Comparison of ENCODE assay signal across 30 mouse cellular contexts in genomic region chr11:110967019-110967761, GRCm38 (mm10). TPM values are rescaled to one million over a fixed set of nuclear protein-coding genes. Genes with fewer than 3 reads are reported as not detected.
DNase-seq lines count a peak whose midpoint lies in the region; ATAC-seq and TF ChIP-seq lines count a peak whose summit lies in the region.
"Had no signal": no experiment of that assay in that cellular context is flagged by ENCODE, and none has a peak within 500 bp of the region (broad histone marks: within the 10 kb centered on the region; RNA-seq: fewer than 3 reads in every experiment).

No protein-coding gene starts in this region.

- DNase-seq in lung, postnatal 36 days = no peak
- DNase-seq in thymus, adult 2 months = no peak
- no peak for DNase-seq in spleen, adult 12 weeks (ENCODE audit: low spot score)
- DNase-seq: adrenal gland, adult 2 months; B cell, adult 2 months; cerebellum, adult 8-10 months; cerebellum, postnatal 25 days; forebrain, postnatal 0 days; heart, adult 2 months; heart, postnatal 14 days; lung, postnatal 4 days; right cerebral cortex, adult 18-20 months; thymus, postnatal 4 days had no signal

- WGBS in embryonic facial prominence, embryonic 12.5 days = 71% methylated on average over 11 of the region's 11 CpGs
- 60% methylated on average over 11 of the region's 11 CpGs for WGBS in intestine, postnatal 0 days
- WGBS in kidney, embryonic 15.5 days = 62% methylated on average over 11 of the region's 11 CpGs
- WGBS in thymus, adult 2 months = 93% methylated on average over 11 of the region's 11 CpGs

- peaks cover 4% of the 10 kb centered on the region; the same call in 1 of the 2 replicates for H3K4me1 ChIP-seq in embryonic facial prominence, embryonic 12.5 days
- H3K4me1 ChIP-seq in intestine, postnatal 0 days (replicated peaks; ENCODE audit: control insufficient read depth, insufficient read depth, low read length) = no peaks in the 10 kb centered on the region
- H3K4me1 ChIP-seq in kidney, embryonic 15.5 days = peaks cover 24% of the 10 kb centered on the region
- H3K4me1 ChIP-seq in thymus, adult 2 months (replicated peaks; ENCODE audit: control insufficient read depth, insufficient read depth, low read length) = no peaks in the 10 kb centered on the region
- H3K4me1 ChIP-seq: hindbrain, embryonic 15.5 days; lung, embryonic 15.5 days; megakaryocyte, embryonic 14.5 days; midbrain, embryonic 12.5 days; neural tube, embryonic 12.5 days had no signal

- no peak for ATAC-seq in embryonic facial prominence, embryonic 12.5 days (ENCODE audit: insufficient number of reproducible peaks, insufficient read depth, low FRiP score, low TSS enrichment)
- no peak for ATAC-seq in intestine, postnatal 0 days
- peak; percentile 53 for ATAC-seq in kidney, embryonic 15.5 days (replicated peaks; ENCODE audit: low FRiP score)
- ATAC-seq: activated CD4-positive, CD25-positive, alpha-beta regulatory T cell, adult 4 months; forebrain, postnatal 0 days; inflammation-experienced regulatory T-cells, adult 6 months had no signal

- H3K27ac ChIP-seq in embryonic facial prominence, embryonic 12.5 days = 0 out of 2 replicates have a peak overlapping the region, but pooled peaks have one; percentile 17
- no peak overlapping the region for H3K27ac ChIP-seq in intestine, postnatal 0 days (ENCODE audit: low read depth, low read length)
- peak overlapping the region; percentile 86 for H3K27ac ChIP-seq in kidney, embryonic 15.5 days
- H3K27ac ChIP-seq in thymus, adult 2 months (ENCODE audit: control insufficient read depth, insufficient read depth, low read length) = no peak overlapping the region
- H3K27ac ChIP-seq: forebrain, embryonic 10.5 days; heart, adult 2 months; hindbrain, embryonic 10.5 days; hindbrain, embryonic 15.5 days; layer of hippocampus, adult 2 months; left cerebral cortex, adult 2 months; limb, embryonic 12.5 days; lung, embryonic 15.5 days; midbrain, embryonic 12.5 days; neural tube, embryonic 12.5 days had no signal

- H3K9ac ChIP-seq in embryonic facial prominence, embryonic 12.5 days = no peak overlapping the region
- no peak overlapping the region for H3K9ac ChIP-seq in intestine, postnatal 0 days (ENCODE audit: low read depth, low read length)
- H3K9ac ChIP-seq in kidney, embryonic 15.5 days = no peak overlapping the region
- H3K9ac ChIP-seq: forebrain, postnatal 0 days; hindbrain, embryonic 15.5 days; limb, embryonic 12.5 days; lung, embryonic 15.5 days; midbrain, embryonic 12.5 days; neural tube, embryonic 12.5 days had no signal

- no peak for TF ChIP-seq CTCF in intestine, postnatal 0 days (IDR thresholded peaks at IDR 0.05; ENCODE audit: low read depth)
- no peak for TF ChIP-seq CTCF in thymus, adult 2 months (IDR thresholded peaks at IDR 0.05; ENCODE audit: borderline replicate concordance, control insufficient read depth, extremely low read depth, insufficient read depth, low read length, poor library complexity)

- H3K9me3 ChIP-seq in embryonic facial prominence, embryonic 12.5 days = no peaks in the 10 kb centered on the region
- H3K9me3 ChIP-seq in intestine, postnatal 0 days (ENCODE audit: control insufficient read depth) = no peaks in the 10 kb centered on the region
- H3K9me3 ChIP-seq in kidney, embryonic 15.5 days (replicated peaks) = no peaks in the 10 kb centered on the region
- H3K9me3 ChIP-seq: forebrain, embryonic 10.5 days; hindbrain, embryonic 10.5 days; hindbrain, embryonic 15.5 days; limb, embryonic 12.5 days; lung, embryonic 15.5 days; megakaryocyte, embryonic 14.5 days; midbrain, embryonic 12.5 days; neural tube, embryonic 12.5 days had no signal

- no peak for TF ChIP-seq POLR2A in thymus, adult 2 months (IDR thresholded peaks at IDR 0.05; ENCODE audit: control insufficient read depth, extremely low read depth, insufficient read depth, low read length, poor library complexity)

- no peak overlapping the region for H3K4me3 ChIP-seq in embryonic facial prominence, embryonic 12.5 days
- H3K4me3 ChIP-seq in intestine, postnatal 0 days (ENCODE audit: low read depth, low read length) = no peak overlapping the region
- no peak overlapping the region for H3K4me3 ChIP-seq in kidney, embryonic 15.5 days (replicated peaks)
- no peak overlapping the region for H3K4me3 ChIP-seq in thymus, adult 2 months (ENCODE audit: control insufficient read depth, insufficient read depth, low read length)
- H3K4me3 ChIP-seq: forebrain, embryonic 10.5 days; heart, adult 2 months; hindbrain, embryonic 10.5 days; hindbrain, embryonic 15.5 days; layer of hippocampus, adult 2 months; left cerebral cortex, adult 2 months; limb, embryonic 12.5 days; lung, embryonic 15.5 days; megakaryocyte, embryonic 14.5 days; midbrain, embryonic 12.5 days; myocyte; neural tube, embryonic 12.5 days had no signal

- H3K36me3 ChIP-seq in embryonic facial prominence, embryonic 12.5 days = no peaks in the 10 kb centered on the region
- no peaks in the 10 kb centered on the region for H3K36me3 ChIP-seq in intestine, postnatal 0 days (ENCODE audit: control insufficient read depth, insufficient read depth)
- no peaks in the 10 kb centered on the region for H3K36me3 ChIP-seq in kidney, embryonic 15.5 days
- no peaks in the 10 kb centered on the region for H3K36me3 ChIP-seq in thymus, adult 2 months (ENCODE audit: control insufficient read depth, insufficient read depth, low read length)
- H3K36me3 ChIP-seq: forebrain, embryonic 10.5 days; hindbrain, embryonic 10.5 days; hindbrain, embryonic 15.5 days; limb, embryonic 12.5 days; lung, embryonic 15.5 days; midbrain, embryonic 12.5 days; neural tube, embryonic 12.5 days had no signal

- no peaks in the 10 kb centered on the region for H3K27me3 ChIP-seq in embryonic facial prominence, embryonic 12.5 days
- no peaks in the 10 kb centered on the region for H3K27me3 ChIP-seq in intestine, postnatal 0 days (replicated peaks; ENCODE audit: control insufficient read depth, insufficient read depth, low read length)
- no peaks in the 10 kb centered on the region for H3K27me3 ChIP-seq in kidney, embryonic 15.5 days
- no peaks in the 10 kb centered on the region for H3K27me3 ChIP-seq in thymus, adult 2 months (ENCODE audit: control insufficient read depth, insufficient read depth, low read length)
- H3K27me3 ChIP-seq: hindbrain, embryonic 15.5 days; limb, embryonic 12.5 days; lung, embryonic 15.5 days; megakaryocyte, embryonic 14.5 days; midbrain, embryonic 12.5 days; neural tube, embryonic 12.5 days had no signal

- no peak overlapping the region for H3K4me2 ChIP-seq in embryonic facial prominence, embryonic 12.5 days (replicated peaks)
- H3K4me2 ChIP-seq in intestine, postnatal 0 days (replicated peaks; ENCODE audit: low read depth) = 0 out of 2 replicates have a peak overlapping the region, but pooled peaks have one; percentile 17
- 0 out of 2 replicates have a peak overlapping the region, but pooled peaks have one; percentile 13 for H3K4me2 ChIP-seq in kidney, embryonic 15.5 days
- H3K4me2 ChIP-seq: hindbrain, embryonic 15.5 days; limb, embryonic 12.5 days; lung, embryonic 15.5 days; midbrain, embryonic 12.5 days; neural tube, embryonic 12.5 days had no signal

RNA-seq across cellular contexts. Expression of gene Kcnj16, which starts 0.6 kb away (rescaled TPM):
- polyA plus RNA-seq in embryonic facial prominence, embryonic 12.5 days (2016; fragmentation: Nextera tagmentation; extraction: Ambion mirVana) = 0.06 and 0.18 TPM in 2 replicates
- 0.61 and 0.66 TPM in 2 replicates for polyA plus RNA-seq in intestine, postnatal 0 days (2015; fragmentation: Nextera tagmentation; extraction: Ambion mirVana)
- 8.7 and 9.5 TPM in 2 replicates for polyA plus RNA-seq in kidney, embryonic 15.5 days (2015; fragmentation: Nextera tagmentation; extraction: Ambion mirVana)
- 1.1 and 1.3 TPM in 2 replicates for polyA plus RNA-seq in thymus, adult 2 months (2012; rRNA removed)
- polyA plus RNA-seq: adrenal gland, adult 2 months; heart, adult 2 months; heart, embryonic 14.5 days; hindbrain, embryonic 10.5 days; inflammation-experienced regulatory T-cells, adult 6 months; limb, embryonic 12.5 days; lung, embryonic 15.5 days had no signal

Comparison
In these comparisons a context has a peak if more than half of its experiments do, and no peak if none do; other contexts are left out.
1. H3K27ac ChIP-seq: peak in embryonic facial prominence, embryonic 12.5 days (single experiment) and kidney, embryonic 15.5 days (single experiment); none in intestine, postnatal 0 days (single experiment) and thymus, adult 2 months (single experiment).